Mouse (Mus musculus) ES-E14 (cell line): ENCODE results near the gene Olfr725. TPM values are rescaled to one million over a fixed set of nuclear protein-coding genes. Genes with fewer than 3 reads are reported as not detected.

Experiments used
- DNase-seq: peaks from one replicate; pipeline ENCODE4 v3.0.0-alpha.2; 2013; ENCODE audit warnings: low read depth, low spot score
- H3K27ac ChIP-seq: 2 replicates; pipeline ENCODE4 v1.5.1; 2012; ENCODE audit warnings: low read depth, mild to moderate bottlenecking, low read length, moderate library complexity, mixed read lengths; ENCODE audit not compliant: poor library complexity, insufficient read depth, severe bottlenecking
- H3K36me3 ChIP-seq: 2 replicates; pipeline ENCODE4 v1.6.1; 2012; ENCODE audit warnings: mild to moderate bottlenecking, low read length, moderate library complexity, mixed read lengths; ENCODE audit not compliant: control insufficient read depth, poor library complexity, insufficient read depth, severe bottlenecking
- H3K4me1 ChIP-seq, 2 experiments: fragments of 150-350 bp in 1 of 2; sonication (generic) in 1 of 2; 2 replicates each; pipeline ENCODE4 v1.6.1; 2012; ENCODE audit warnings: low read length in 2 of 2, mild to moderate bottlenecking in 1 of 2, mixed read lengths in 1 of 2; ENCODE audit not compliant: control insufficient read depth in 2 of 2, insufficient read depth in 2 of 2, poor library complexity in 1 of 2
- H3K4me3 ChIP-seq, 2 experiments: fragments of 150-350 bp in 1 of 2; sonication (generic) in 1 of 2; 2 replicates each; pipeline ENCODE4 v1.5.1; 2012; ENCODE audit warnings: low read length in 2 of 2, low read depth in 1 of 2, mild to moderate bottlenecking in 1 of 2, mixed read lengths in 1 of 2; ENCODE audit not compliant: insufficient read depth in 1 of 2, poor library complexity in 1 of 2, severe bottlenecking in 1 of 2
- H3K9ac ChIP-seq: 2 replicates; pipeline ENCODE4 v1.6.1; 2012; ENCODE audit warnings: low read depth, mild to moderate bottlenecking, low read length, mixed read lengths; ENCODE audit not compliant: poor library complexity, insufficient read depth, severe bottlenecking
- H3K9me3 ChIP-seq: fragments of 150-350 bp; sonication (generic); 2 replicates; pipeline ENCODE4 v1.6.1; 2012; ENCODE audit warnings: low read depth, mild to moderate bottlenecking, low read length; ENCODE audit not compliant: control insufficient read depth, insufficient read depth
- CHD2 ChIP-seq: IDR thresholded peaks from 2 replicates; pipeline ENCODE4 v1.6.1; 2014; ENCODE audit warnings: mild to moderate bottlenecking, low read depth, low read length, inconsistent platforms
- HCFC1 ChIP-seq: IDR thresholded peaks from 2 replicates; pipeline ENCODE4 v1.6.1; 2012; ENCODE audit warnings: low read length, inconsistent platforms, borderline replicate concordance; ENCODE audit not compliant: insufficient read depth
- MAFK ChIP-seq: IDR thresholded peaks from 2 replicates; pipeline ENCODE4 v1.6.1; 2014; ENCODE audit warnings: mild to moderate bottlenecking, low read depth, low read length, inconsistent platforms; ENCODE audit not compliant: insufficient read depth
- ZC3H11A ChIP-seq: IDR thresholded peaks from 2 replicates; pipeline ENCODE4 v1.6.1; 2012; ENCODE audit warnings: low read depth, mild to moderate bottlenecking, inconsistent platforms, low read length, borderline replicate concordance
- ZNF384 ChIP-seq: IDR thresholded peaks from 2 replicates; pipeline ENCODE4 v1.6.1; 2012; ENCODE audit warnings: low read depth, low read length, inconsistent platforms
- in situ Hi-C, 2 experiments: fragments of 600-800 bp; cut with MboI; formaldehyde crosslinking; loops; one replicate each; pipeline ENCODE4 v1.15.1; 2025; ENCODE audit warnings: low sequenced_read_pairs in 2 of 2, inconsistent platforms in 1 of 2; ENCODE audit not compliant: unreplicated experiment in 2 of 2
- total RNA-seq: library from RNA; depleted of rRNA; stranded (reverse); fragments of 300-350 nt; gene quantifications from 2 replicates; pipeline ENCODE4 v1.2.3, GENCODE M21; 2012; rRNA removed

Gene Olfr725
- total RNA-seq, 1 experiment = not detected

GRCm38 (mm10) chr14:50061179-50061578 is 21.0 kb upstream of the Olfr725 start:
- Histone ChIP-seq H3K4me1 (no peaks in the 10 kb centered on the region), H3K9me3 (no peaks in the 10 kb centered on the region), H3K36me3 (no peaks in the 10 kb centered on the region), H3K27ac (peak overlapping the region; percentile 49; the same call in 1 of the 2 replicates), H3K9ac (peak overlapping the region; percentile 92), H3K4me3 (peak overlapping the region; percentile 80 to 82)
- in situ Hi-C loops = no loop called here
- DNase-seq = peak; percentile 21
- TF ChIP-seq ZC3H11A (no peak), CHD2 (no peak), HCFC1 (no peak), ZNF384 (no peak), MAFK (no peak)

- H3K27ac ChIP-seq = no peak overlapping the region
- no peaks in the 10 kb centered on the region for H3K4me1 ChIP-seq
- TF ChIP-seq ZC3H11A (no peak), MAFK (no peak), ZNF384 (no peak), HCFC1 (no peak), CHD2 (no peak)
- DNase-seq = no peak
- H3K9me3 ChIP-seq = no peaks in the 10 kb centered on the region
- H3K4me3 ChIP-seq = no peak overlapping the region
- in situ Hi-C loops = no loop called here
- no peak overlapping the region for H3K9ac ChIP-seq
- H3K36me3 ChIP-seq = no peaks in the 10 kb centered on the region
These were observed 8.1 kb downstream of the Olfr725 start for GRCm38 (mm10) chr14:50032041-50032440.

GRCm38 (mm10) chr14:50031356-50031755 is 8.8 kb downstream of the Olfr725 start:
- Histone ChIP-seq H3K4me3 (no peak overlapping the region), H3K36me3 (no peaks in the 10 kb centered on the region), H3K9me3 (no peaks in the 10 kb centered on the region), H3K27ac (no peak overlapping the region), H3K4me1 (no peaks in the 10 kb centered on the region), H3K9ac (no peak overlapping the region)
- no peak for TF ChIP-seq MAFK
- TF ChIP-seq ZC3H11A = no peak
- TF ChIP-seq HCFC1 = no peak
- no peak for TF ChIP-seq CHD2
- no peak for TF ChIP-seq ZNF384
- in situ Hi-C loops = no loop called here
- DNase-seq = peak; percentile 36

GRCm38 (mm10) chr14:50026371-50026770 is 13.8 kb downstream of the Olfr725 start:
- Histone ChIP-seq H3K4me1 (no peaks in the 10 kb centered on the region), H3K36me3 (no peaks in the 10 kb centered on the region), H3K4me3 (no peak overlapping the region), H3K27ac (no peak overlapping the region), H3K9me3 (no peaks in the 10 kb centered on the region), H3K9ac (no peak overlapping the region)
- in situ Hi-C loops = no loop called here
- TF ChIP-seq HCFC1 (no peak), ZNF384 (no peak), MAFK (no peak), ZC3H11A (no peak), CHD2 (no peak)
- peak; percentile 11 for DNase-seq

Other genes starting within 250 kb of the Olfr725 start
- not detected in 2 replicates for gene Olfr722, start 138.4 kb downstream of the Olfr725 start, total RNA-seq
- gene Olfr723, start 108.6 kb downstream of the Olfr725 start, total RNA-seq = not detected in 2 replicates
- not detected in 2 replicates for gene Olfr724, start 77.1 kb downstream of the Olfr725 start, total RNA-seq
- not detected in 2 replicates for gene Olfr726, start 50.6 kb upstream of the Olfr725 start, total RNA-seq
- not detected in 2 replicates for gene Olfr727, start 82.8 kb upstream of the Olfr725 start, total RNA-seq
- gene Olfr728, start 102.3 kb upstream of the Olfr725 start, total RNA-seq = not detected in 2 replicates
- not detected in 2 replicates for gene Olfr729, start 112.5 kb upstream of the Olfr725 start, total RNA-seq
- not detected in 2 replicates for gene Olfr730, start 147.8 kb upstream of the Olfr725 start, total RNA-seq
- gene Olfr731, start 201.5 kb upstream of the Olfr725 start, total RNA-seq = not detected in 2 replicates
- gene Olfr732, start 243.8 kb upstream of the Olfr725 start, total RNA-seq = not detected in 2 replicates